ENCODE assay signal across 20 mouse cellular contexts in the genomic region with DNA sequence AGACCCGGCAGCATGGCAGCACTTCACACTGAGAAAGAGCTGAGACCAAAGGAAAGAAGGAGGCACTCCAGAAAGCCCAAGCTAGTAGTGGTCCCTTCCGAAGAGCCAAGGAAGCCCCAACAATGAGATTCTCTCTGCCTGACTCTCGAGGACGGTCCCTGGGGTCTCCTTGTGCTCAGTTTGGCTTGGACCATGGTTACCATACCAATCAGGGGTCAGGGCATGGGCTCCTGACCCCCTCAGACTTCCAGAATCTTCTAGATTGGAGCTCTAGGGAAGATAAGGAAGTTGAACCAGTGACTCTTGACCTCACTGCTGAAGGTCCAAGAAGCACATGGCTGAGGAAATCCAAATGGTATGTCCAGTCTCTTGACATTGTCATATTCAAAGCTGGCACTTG. TPM values are rescaled to one million over a fixed set of nuclear protein-coding genes. Genes with fewer than 3 reads are reported as not detected.
"Had no signal": no experiment of that assay in that cellular context is flagged by ENCODE, and none has a peak within 500 bp of the region (broad histone marks: within the 10 kb centered on the region; RNA-seq: fewer than 3 reads in every experiment).

No protein-coding gene starts in this region.

- ATAC-seq: hindbrain, postnatal 0 days; inflammation-experienced regulatory T-cells, adult 6 months; intestine, embryonic 16.5 days; liver, postnatal 0 days had no signal

- H3K9me3 ChIP-seq: limb, embryonic 12.5 days; limb, embryonic 15.5 days; lung, embryonic 15.5 days had no signal

- H3K4me2 ChIP-seq: limb, embryonic 12.5 days; limb, embryonic 15.5 days; liver, embryonic 11.5 days; lung, embryonic 15.5 days; midbrain, embryonic 11.5 days had no signal

- H3K27me3 ChIP-seq: limb, embryonic 15.5 days; lung, embryonic 15.5 days had no signal

- H3K27ac ChIP-seq: hindbrain, postnatal 0 days; left cerebral cortex, adult 2 months; limb, embryonic 12.5 days; limb, embryonic 15.5 days; liver, embryonic 14.5 days; lung, embryonic 15.5 days had no signal

- DNase-seq: layer of hippocampus, adult 9-11 months; layer of hippocampus, postnatal 36 days; left cerebral cortex, postnatal 4 days; liver, postnatal 0 days; lung, postnatal 14 days; lung, postnatal 4 days; midbrain, embryonic 14.5 days; thymus, adult 18-20 months; thymus, postnatal 36 days had no signal

- H3K9ac ChIP-seq: limb, embryonic 12.5 days; limb, embryonic 15.5 days; liver, embryonic 14.5 days; liver, postnatal 0 days; lung, embryonic 15.5 days had no signal

- H3K4me3 ChIP-seq: layer of hippocampus, adult 2 months; left cerebral cortex, adult 2 months; limb, embryonic 12.5 days; limb, embryonic 15.5 days; lung, embryonic 15.5 days had no signal

- H3K36me3 ChIP-seq: limb, embryonic 12.5 days; limb, embryonic 15.5 days had no signal

RNA-seq across cellular contexts. Expression of a gene that starts 53.0 kb away (rescaled TPM):
- polyA plus RNA-seq: inflammation-experienced regulatory T-cells, adult 6 months had no signal
